Mouse (Mus musculus): ENCODE data around the gene Olfr1457.

Gene Olfr1457
- long read RNA-seq, experiment 1, result 0 reads
- long read RNA-seq, experiment 2, result 0 reads

DNA sequence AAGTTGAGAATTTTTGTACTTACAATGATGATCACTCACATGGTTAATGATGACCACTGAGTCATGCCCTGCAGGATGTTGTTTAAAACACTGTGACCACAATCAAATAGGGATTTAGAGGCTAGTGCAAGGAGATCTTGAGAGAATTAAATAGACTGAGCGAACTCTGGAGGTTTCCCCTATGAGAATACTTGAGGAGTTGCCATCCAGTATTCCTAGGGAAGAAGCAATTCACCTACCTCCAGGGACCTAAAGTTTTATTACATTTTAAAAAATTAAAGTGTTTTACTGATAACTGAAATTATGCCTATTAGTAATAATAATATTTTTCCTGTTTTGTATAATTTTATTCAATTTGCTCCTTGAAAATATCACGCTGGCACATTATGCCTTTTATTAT is at the start of gene Olfr1457:
TSS of gene Olfr1457 (minus strand) at position 101 of the 400 bp plus-strand sequence.
- intact Hi-C loops (cut with DNase I), result no loop called here

DNA sequence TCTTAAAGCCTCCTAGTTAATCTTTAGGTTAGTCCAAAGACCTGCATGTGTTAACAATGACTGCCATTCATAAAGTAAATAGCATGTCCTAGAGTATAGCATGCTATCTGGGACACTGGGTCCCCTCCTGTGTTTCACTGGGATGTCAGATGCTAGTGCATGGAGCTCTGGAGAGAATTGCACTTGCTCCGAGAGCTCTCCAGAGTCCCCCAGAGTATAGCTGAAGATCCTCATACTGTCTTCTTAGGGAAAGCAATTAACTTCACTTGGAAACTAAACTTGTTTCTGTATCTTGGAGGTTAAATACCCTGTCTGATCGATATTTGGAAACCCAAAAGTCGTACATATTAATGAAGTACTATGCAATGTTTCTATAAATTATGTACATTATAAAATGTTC is 9.0 kb upstream of the Olfr1457 start, which contains the start of gene Olfr1458:
TSS of gene Olfr1458 (minus strand) at position 101 of the 400 bp plus-strand sequence.
- intact Hi-C loops (cut with DNase I), result no loop called here

DNA sequence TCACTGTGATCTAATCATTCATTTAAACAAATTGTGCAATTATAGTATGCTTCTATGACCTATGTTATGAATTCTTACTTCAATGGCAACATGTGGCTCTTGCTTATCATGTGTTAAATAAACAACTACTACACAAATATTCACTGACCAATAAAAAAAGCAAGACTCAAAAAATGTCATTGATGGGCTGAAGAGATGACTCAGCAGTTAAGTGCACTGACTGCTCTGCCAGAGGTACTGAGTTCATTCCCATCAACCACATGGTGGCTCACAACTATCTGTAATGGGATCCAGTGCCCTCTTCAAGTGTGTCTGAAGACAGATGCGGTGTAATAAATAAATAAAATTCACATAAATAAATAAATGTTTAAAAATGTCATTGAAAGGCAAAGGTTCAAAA is 3.8 kb downstream of the Olfr1457 start:
- intact Hi-C loops (cut with DNase I), result no loop called here

DNA sequence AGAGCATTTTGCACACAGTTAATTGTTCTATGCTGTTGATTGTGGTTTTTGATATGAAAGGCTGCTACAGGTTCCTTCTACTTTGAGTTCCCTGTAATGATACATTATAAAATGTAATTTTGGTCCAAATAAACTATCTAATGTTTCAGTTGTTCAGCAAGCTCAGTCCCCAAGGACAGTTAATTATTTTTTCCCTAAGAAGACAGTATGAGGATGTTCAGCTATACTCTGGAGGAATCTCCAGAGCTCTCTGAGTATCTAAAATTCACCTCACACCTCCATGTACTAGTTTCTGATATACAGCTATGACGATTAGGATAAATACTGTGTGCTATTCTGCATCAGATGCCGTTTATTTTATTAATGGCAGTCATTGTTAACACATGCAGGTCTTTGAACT is 37.4 kb downstream of the Olfr1457 start, which contains the start of gene Olfr1454:
TSS of gene Olfr1454 (plus strand) at position 301 of the 400 bp plus-strand sequence.
- intact Hi-C loops (cut with DNase I), result no loop called here

Data from adrenal gland (tissue).